Mouse (Mus musculus): ENCODE results near the gene Zfp775.

Zfp775 gene

DNA sequence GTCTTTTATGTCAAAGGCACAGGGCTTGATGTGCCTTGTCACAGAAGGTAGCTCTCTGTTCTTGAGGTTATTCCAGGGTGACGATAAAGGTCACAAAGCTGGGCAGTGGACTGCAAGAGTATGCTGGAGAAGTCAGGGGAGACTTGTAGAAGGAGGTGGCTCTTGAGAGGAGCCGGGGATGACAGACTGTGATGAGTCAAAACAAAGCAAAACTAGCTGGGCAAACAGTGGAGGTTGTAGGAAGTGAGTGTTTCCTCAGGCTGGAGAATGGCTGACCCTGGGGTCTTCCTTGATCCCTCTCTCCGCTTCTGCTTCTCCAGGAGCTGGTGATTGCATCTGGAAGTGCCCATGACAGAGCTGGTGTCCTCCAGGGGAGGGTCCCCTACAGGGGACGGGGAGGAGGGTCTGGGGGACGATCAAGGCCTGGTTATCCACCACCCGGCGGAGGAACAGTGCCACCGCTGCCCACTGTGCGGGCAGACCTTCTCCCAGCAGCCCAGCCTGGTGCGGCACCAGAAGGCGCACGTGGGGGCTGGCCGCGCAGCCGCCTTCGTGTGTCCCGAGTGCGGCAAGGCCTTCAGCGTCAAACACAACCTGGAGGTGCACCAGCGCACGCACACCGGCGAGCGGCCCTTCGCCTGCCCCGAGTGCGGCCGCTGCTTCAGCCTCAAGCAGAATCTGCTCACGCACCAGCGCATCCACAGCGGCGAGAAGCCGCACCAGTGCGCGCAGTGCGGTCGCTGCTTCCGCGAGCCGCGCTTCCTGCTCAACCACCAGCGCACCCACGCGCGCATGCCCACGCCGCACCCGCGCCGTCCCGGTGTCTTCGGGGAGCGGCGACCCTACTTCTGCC lies 27.2 kb downstream of the Zfp775 start:
- DNase-seq = no peak

DNA sequence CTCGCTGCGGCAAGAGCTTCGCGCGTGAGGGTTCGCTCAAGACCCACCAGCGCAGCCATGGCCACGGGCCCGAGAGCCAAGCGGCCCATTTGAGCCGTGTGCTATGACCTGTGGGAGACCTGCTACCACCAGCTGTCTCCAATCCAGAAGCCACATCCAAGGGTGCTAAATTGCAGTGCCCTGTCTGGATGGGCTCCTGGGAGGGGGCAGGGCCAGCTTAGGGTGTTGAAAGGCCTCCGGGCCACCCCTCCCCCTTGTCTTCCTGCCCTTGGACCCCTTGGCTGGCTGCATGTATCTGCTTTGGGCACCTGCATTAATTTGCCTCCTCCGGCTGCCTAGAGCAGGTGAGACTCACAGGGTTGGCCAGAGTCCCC lies 27.8 kb downstream of the Zfp775 start:
- no peak for DNase-seq

DNA sequence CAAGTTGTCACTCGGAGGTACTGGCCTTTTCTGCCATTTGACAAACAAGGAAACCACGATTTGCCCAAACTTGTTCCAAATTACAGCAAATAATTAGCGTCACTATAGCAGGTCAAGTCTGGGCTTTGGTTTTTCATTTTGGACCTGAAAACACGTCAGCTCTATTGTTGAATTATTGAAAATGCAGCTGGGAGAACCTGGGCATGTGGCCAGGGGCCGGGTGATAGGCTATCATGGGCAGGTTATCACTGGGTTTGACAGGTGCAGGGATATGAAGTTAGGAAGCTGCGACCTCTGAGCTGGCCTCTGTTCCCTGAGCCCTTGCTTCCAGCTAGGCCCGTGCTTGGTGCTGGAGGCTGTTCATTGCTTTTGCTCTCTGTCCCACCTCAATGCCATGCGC lies 29.0 kb downstream of the Zfp775 start:
- DNase-seq = no peak

DNA sequence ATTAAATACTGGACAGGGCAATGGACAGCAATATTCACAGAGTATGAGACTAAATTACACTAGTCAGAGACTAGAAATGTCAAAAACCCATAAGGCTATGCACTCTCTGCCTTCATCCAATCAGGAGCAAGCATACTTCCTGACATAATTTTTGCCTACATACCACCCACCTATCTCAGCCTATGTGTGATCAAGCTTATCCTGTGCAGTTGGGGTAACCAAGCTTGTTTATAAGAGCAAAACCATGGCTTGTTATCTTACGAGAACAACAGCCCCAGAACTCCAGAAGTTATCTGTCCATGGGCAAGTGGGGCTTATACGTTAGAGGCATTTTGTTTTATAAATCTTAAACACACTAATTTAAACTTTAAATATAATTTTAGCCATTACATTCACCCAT lies 33.2 kb downstream of the Zfp775 start:
- no peak for DNase-seq

DNA sequence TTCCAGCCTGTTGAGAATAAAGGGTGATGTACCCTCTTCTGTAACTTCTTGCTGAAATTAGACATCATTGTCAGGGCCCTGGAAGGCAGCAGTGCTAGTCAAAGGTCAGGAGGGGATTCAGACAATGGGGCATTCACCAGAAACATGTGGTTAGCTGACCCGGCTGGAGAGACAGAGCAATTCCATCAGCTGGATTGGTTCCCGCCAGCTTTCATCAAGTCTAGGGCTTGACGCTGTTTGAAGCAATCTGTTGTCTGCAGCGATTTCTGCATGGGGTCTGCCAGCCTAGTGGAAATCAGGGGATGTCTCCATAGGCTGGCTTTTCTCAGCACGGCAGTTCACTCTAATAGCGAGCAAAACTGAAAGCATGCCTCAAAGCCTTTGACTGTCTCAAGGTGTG lies 34.7 kb downstream of the Zfp775 start:
- DNase-seq = no peak

DNA sequence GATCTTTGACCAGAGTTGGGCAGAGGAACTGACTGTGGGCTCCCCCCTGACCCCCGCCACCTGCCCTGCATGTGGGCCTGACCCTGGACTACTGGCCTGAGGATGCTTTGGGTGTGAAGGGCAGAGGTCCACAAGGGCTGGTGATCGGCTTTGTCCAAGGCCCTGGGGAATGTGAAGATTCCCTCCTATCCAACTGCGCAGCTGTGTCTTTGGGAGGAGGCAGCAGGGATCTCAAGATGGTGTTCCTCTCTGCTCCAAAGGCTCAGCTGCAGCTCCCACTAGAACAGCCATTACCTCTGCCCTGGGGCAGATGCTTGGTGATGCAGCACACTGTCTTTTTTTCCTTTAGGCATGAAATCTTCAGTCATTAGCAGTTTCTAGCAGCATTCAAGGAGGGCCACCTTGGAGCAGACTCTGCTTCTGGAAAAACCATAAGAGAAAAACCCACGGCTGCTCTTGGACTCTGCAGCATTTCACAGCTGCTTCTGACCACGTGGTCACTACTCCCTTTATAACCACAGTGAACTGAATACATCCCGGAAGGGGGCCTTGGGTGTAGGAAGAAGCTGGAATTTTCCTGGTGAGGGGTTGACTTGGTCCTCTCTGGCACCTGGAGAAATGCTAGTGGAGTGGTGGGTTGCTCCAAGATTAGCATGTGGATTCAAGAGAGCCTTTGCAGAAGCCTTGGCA lies 36.1 kb downstream of the Zfp775 start:
- no peak for DNase-seq

DNA sequence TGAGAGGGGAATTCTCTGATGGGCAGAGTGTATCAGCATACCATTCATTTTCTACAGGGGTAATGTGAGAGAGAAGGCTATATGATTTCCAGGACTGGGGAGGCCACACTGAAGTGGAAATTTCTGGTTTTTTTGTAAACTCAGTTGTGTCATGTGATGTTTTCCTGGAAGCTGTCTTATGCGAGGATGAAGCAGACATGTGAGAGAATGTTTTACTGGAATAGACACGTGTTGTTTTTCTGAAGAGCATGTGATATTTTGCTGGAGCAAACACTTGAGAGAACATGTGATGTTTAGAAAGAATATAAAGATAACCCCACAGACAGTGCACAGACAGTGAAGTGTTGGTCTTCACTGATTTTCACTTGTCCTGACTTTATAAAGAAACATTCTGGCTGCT lies 36.7 kb downstream of the Zfp775 start:
- DNase-seq = no peak

DNA sequence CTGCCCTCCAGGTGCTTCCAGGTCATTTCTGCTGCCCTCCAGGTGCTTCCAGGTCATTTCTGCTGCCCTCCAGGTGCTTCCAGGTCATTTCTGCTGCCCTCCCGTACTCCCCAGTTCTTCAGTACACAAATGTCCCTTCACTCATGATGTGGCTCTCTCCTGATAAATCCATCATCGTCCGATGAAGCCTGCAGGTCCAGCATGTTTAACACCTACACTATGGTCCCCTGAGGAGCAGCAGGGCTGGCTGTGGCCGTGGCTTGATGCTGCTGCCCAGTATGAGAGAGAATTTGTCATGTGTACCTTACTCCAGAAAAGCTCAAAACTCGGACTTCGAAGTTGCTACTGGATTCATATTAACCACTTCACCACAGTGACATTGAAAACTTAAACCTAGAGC lies 39.5 kb downstream of the Zfp775 start:
- no peak for DNase-seq

DNA sequence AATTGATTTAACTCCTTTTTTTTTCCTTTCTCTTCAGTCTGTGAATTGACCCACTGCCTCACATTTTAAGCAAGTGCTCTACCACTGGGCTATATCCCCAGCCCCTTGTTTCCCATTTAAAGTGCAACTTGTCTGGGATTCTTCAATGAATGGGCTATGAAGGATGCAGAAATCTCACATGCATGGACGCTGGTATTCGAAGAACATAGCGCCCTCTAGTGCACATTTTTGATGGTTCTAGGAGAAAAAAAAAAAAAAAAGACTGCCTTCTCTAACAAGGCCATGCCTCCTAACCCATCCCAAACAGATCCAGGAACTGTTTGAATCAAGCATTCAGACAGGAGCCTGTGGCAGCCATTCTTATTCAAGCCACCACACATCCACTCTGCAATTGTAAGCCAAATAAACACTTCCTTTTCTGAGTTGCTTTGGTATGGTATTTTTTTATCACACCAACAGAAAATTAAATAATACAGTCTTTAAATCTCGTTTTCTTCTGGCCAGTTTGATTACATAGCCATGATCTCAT lies 41.0 kb downstream of the Zfp775 start:
- no peak for DNase-seq

DNA sequence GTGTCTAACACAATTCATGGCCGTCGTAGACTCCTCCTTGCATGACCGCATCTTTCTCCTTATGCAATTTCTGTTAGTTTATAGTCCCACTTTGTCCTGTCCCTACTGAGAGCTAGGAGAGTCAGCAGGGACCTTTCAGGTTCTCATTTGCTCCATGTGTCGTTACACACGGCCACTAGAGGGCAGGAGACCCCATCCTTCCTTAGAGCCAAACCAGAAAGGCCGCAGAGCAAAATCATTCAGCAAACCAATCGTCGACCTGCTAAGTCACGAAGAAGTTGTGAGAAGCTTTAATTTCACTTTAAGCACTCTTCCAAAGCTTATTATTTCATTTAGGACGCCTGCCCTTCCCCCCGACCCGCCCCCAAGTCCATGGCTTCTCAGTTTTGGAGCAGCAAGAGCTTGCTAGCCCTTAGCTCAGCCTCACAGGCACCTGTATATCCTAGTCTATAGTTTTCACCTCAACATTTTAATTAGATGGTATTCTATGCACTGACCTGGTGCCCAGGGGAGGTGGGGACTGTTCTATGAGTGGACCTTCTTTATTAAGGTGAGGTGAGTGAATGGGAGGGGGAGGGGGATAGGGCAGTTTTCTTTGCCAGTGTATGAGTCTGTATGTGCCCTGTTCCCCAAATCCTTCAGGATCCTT lies 43.9 kb downstream of the Zfp775 start:
- DNase-seq = peak; percentile 65

DNA sequence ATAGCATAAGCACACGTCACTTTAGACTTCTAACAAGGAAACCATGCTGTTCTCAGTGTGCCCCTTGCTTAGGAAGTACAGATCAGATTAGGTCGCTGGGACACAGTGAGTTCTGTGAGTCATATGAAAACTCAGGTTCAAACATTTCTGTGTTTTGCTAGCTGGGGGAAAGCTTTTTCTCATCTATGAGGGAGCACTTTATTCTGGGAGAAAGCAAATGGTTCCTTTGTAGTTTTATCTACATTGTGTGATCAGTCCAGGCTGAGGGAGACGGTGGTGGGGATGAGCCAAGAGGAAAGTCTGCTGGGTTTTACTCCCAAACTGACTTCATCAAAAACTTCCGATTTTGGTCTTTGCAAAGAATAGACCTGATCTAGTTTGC lies 44.4 kb downstream of the Zfp775 start:
- no peak for DNase-seq

DNA sequence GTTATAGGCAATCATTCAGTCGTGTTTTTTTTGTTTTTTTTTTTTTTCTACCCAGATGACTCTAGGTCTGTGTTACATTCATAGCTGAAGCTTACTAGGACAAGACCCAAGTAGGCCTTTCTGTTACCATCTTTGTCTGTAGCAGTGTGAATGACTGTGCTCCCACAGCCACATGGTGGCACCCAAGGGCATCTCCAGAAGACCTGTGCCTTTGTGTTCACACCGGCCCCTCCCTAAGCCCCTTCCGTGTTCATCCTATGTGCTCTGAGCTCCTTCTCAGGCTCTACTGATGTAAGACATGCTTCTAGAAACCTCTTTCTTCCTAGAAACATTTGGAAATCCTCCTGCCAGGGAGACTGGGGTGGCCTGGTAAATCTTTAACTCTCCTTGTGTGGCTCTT lies 45.1 kb downstream of the Zfp775 start, which contains the start of gene Gimap8:
TSS of gene Gimap8 (plus strand) at position 240 of the 400 bp plus-strand sequence.
- peak; percentile 52 for DNase-seq

DNA sequence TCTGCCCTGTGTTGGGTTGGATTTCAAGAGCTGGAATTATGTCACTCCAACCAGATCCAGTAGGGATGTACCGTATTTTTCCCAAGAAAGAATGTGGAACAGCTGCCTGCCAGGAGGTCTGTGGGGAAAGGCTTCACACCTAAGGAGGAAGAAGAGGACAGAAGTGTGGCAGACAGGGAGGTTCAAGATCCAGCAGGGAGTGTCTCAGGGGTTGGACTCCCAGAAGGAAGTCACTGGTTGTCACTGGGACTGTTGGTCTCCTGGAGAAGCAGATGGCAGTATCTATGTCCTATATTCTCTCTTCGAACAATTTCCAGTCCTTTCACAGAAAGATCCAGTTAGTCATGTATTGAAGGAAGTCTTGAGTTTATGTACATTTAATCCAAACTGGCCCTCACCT lies 45.7 kb downstream of the Zfp775 start:
- DNase-seq = no peak

DNA sequence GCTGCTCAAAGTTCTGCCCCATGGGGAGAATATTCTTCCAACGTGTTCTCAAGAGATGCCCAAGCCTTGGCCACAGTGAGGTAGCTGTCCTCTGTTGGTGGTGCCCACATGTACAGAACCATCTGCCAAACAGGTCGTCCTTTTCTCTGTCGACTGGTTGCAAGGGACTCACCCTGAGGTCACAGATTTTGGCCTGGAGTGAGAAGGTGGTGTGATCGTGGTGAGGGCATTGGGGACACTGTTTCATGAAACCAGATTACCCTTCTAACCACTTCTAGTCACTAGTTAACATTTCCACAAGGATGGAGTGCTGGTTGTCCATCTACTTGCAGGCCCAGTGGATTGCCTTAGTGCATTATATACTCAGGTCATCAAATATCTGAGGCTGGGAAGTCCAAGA lies 46.9 kb downstream of the Zfp775 start:
- no peak for DNase-seq

DNA sequence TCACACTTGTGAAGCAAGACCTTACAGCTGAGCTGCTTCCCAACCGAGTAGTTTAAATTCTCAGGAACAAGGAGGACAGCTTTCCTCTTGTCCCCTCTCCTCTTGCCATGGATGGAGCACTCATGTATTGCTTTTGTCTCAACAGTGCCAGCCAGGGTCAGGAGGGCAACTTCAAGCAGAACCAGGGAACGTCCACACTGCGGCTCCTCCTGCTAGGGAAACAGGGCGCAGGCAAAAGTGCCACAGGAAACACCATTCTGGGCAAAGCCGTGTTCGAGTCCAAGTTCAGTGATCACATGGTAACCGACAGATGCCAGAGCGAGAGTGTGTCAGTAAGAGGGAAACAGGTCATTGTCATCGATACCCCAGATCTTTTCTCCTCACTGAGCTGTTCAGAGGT lies 48.2 kb downstream of the Zfp775 start:
- DNase-seq = no peak

DNA sequence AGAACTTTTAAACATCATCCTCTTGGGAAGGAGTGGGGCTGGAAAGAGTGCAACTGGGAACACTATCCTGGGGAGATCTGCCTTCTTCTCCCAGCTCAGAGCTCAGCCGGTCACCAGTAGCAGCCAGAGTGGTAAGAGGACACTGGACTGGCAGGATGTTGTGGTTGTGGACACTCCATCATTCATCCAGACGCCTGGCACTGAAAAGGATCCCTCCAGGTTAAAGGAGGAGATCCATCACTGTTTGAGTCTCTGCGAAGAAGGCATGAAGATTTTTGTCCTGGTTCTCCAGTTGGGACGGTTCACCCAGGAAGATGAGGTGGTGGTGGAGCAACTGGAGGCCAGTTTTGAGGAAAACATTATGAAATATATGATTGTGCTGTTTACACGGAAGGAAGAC lies 56.9 kb downstream of the Zfp775 start:
- DNase-seq = no peak

DNA sequence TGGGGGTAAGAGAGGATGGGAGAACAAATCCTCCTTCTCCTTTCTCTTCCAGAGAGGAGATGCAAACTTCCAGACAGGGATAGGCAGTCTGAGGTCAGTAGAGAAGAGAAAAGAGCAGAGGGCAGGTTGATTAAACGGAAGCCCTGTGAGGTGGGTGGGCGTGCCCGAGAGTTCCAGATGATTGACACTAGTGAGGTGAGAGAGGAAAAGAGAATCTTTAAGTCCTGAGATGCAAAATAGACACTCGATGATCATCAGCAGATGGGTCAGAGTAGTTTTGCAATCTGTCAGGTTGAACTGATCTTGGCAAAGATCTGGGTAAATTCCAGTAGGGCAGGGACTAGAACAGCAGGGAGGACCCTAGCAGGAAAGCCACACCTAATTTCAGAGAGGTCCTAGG lies 62.9 kb downstream of the Zfp775 start:
- DNase-seq = no peak

DNA sequence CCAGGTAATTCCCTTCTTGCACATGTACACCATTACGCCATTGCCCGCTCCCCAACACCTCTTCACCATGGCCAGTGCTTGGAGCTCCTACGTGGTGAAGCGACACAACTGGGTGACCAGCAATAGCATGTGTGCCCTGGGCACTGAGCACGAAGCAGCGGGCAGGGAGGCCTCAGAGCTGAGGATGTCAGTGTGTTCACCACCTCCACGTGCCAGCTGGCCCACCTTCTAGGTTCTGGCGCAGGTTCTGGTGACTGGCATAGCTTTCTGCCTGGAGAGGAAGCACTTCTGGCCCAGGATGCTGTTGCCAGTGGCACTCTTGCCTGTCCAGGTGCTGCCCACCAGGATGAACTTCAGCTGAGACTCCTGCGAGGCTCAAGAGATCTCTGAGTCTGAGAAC lies 63.6 kb downstream of the Zfp775 start:
- DNase-seq = no peak

DNA sequence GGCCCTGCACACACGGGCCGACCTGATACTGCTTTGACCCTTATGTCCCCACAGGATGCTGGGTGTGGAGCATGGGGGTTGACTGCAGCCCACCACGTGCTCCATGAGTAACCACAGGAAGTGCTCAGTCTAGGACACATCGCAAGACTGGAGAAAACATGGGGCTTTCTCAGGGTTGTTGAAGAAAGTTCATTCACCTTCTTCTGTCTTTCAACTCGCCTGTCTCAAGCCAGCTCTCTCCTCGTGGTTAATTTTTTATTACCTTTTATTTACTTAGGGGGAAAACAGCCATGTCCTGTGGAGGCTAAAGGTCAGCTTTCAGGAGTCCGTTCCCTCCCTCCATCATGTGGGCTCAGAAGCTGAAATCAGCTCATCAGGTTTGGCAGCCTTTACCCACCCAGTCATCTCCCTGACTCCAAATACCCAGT lies 64.3 kb downstream of the Zfp775 start:
- no peak for DNase-seq

DNA sequence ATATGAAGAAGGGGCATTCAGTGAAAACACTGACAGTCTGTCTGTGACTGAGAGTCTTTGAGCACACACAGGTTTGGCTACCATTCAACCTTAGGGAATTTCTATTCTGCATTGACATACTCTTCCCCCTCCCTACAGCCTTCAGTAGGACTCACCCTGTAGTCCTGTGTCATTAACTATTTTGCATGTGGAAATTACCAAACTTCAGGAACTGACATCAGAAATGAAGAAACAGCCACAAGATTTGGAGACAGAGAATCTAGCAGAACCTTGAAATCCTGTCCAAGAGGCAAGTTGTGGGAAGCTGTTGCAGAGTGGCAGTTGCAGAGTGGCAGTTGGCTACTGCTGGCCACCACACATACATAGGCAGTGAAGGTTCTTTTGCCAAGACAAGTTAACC lies 66.2 kb downstream of the Zfp775 start:
- no peak for DNase-seq

DNA sequence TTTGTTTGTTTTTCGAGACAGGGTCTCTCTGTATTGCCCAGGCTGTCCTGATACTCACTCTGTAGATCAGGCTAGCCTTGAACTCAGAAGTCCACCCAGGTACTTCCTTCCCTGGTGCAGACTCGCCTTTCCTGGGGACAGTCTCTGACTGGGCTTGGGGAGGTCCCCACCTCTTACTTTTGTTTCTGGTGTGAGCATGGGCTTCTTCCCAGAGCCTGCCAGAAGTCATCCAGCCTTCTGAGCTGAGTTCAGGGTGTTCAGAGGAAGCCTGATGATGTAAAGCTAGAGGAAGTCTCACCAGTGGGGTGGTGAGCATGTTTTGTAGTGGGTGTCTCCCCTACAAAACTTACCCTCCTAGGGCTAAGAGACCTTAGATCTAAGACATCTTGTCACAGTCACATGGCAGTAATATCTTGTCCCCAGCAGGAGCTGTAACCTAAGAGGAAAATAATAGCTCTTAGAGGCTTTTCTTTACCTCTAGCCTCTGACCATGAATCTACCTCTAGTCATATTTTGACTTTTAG lies 67.6 kb downstream of the Zfp775 start:
- DNase-seq = no peak

Measured in liver (tissue).